Mouse (Mus musculus) intestine, embryonic 15.5 days (tissue): Measurements from ENCODE around the gene Sacs. TPM values are rescaled to one million over a fixed set of nuclear protein-coding genes. Genes with fewer than 3 reads are reported as not detected.

ENCODE experiments used
- ATAC-seq: fragments of 200-750 bp; cut with Nextera tagmentation; 2 replicates; pipeline ENCODE4 v1.8.0; 2017; ENCODE audit warnings: moderate TSS enrichment, moderate library complexity
- H3K27ac ChIP-seq: fragments of 300-500 bp; sonication (generic); 2 replicates; pipeline ENCODE4 v1.5.1; 2015; ENCODE audit warnings: mild to moderate bottlenecking, inconsistent platforms
- H3K27me3 ChIP-seq: fragments of 300-500 bp; sonication (generic); replicated peaks from 2 replicates; pipeline ENCODE4 v1.6.1; 2015; ENCODE audit warnings: inconsistent platforms
- H3K36me3 ChIP-seq: fragments of 300-500 bp; sonication (generic); 2 replicates; pipeline ENCODE4 v1.6.1; 2015; ENCODE audit warnings: inconsistent platforms
- H3K4me1 ChIP-seq: fragments of 300-500 bp; sonication (generic); replicated peaks from 2 replicates; pipeline ENCODE4 v1.6.1; 2015; ENCODE audit warnings: inconsistent platforms
- H3K4me2 ChIP-seq: fragments of 300-500 bp; sonication (generic); replicated peaks from 2 replicates; pipeline ENCODE4 v1.6.1; 2015; ENCODE audit warnings: mild to moderate bottlenecking, inconsistent platforms
- H3K4me3 ChIP-seq: fragments of 300-500 bp; sonication (generic); replicated peaks from 2 replicates; pipeline ENCODE4 v1.5.1; 2015; ENCODE audit warnings: inconsistent platforms
- H3K9ac ChIP-seq: fragments of 300-500 bp; sonication (generic); 2 replicates; pipeline ENCODE4 v1.6.1; 2015; ENCODE audit warnings: inconsistent platforms
- H3K9me3 ChIP-seq: fragments of 300-500 bp; sonication (generic); 2 replicates; pipeline ENCODE4 v1.6.1; 2016; ENCODE audit warnings: inconsistent platforms
- WGBS: fragments of 180-500 bp; shearing (Covaris S2); methylation state at CpG from one replicate; pipeline ENCODE4 v1.1.7; 2015; 5-methylcytosine and 5-hydroxymethylcytosine counted together
- polyA plus RNA-seq: library from polyadenylated mRNA; unstranded; fragments of >200 nt; fragmentation: Nextera tagmentation; extraction: Ambion mirVana; gene quantifications from 2 replicates; pipeline ENCODE4 v1.2.1, GENCODE M21; 2015

The Sacs gene
- polyA plus RNA-seq, 1 experiment from 2014 or later, result 2.3 TPM

GRCm38 (mm10) chr14:61224387-61225077, 86.3 kb downstream of the Sacs start:
- ATAC-seq, result no peak
- 73% methylated on average over 5 of the region's 5 CpGs for WGBS
- H3K4me1 ChIP-seq, result no peaks in the 10 kb centered on the region
- H3K4me2 ChIP-seq, result no peak overlapping the region
- H3K27me3 ChIP-seq, result no peaks in the 10 kb centered on the region
- no peak overlapping the region for H3K9ac ChIP-seq
- H3K36me3 ChIP-seq, result no peaks in the 10 kb centered on the region
- H3K4me3 ChIP-seq, result no peak overlapping the region
- H3K9me3 ChIP-seq, result no peaks in the 10 kb centered on the region
- H3K27ac ChIP-seq, result no peak overlapping the region

GRCm38 (mm10) chr14:61226151-61226550, 87.9 kb downstream of the Sacs start:
- Histone ChIP-seq H3K4me3 (no peak overlapping the region), H3K36me3 (no peaks in the 10 kb centered on the region), H3K4me1 (no peaks in the 10 kb centered on the region), H3K27me3 (no peaks in the 10 kb centered on the region), H3K9ac (no peak overlapping the region), H3K4me2 (no peak overlapping the region), H3K27ac (no peak overlapping the region), H3K9me3 (no peaks in the 10 kb centered on the region)
- no peak for ATAC-seq
- WGBS, result 74% methylated on average over 1 of the region's 1 CpGs

- Histone ChIP-seq H3K4me3 (no peak overlapping the region), H3K9me3 (no peaks in the 10 kb centered on the region), H3K4me2 (no peak overlapping the region), H3K9ac (no peak overlapping the region), H3K4me1 (no peaks in the 10 kb centered on the region), H3K27ac (no peak overlapping the region), H3K36me3 (no peaks in the 10 kb centered on the region), H3K27me3 (no peaks in the 10 kb centered on the region)
- 75% methylated on average over 5 of the region's 5 CpGs for WGBS
- ATAC-seq, result no peak; the same call in 1 of the 2 replicates
Measured at GRCm38 (mm10) chr14:61229763-61230162, 91.5 kb downstream of the Sacs start.

- Histone ChIP-seq H3K9me3 (no peaks in the 10 kb centered on the region), H3K27ac (no peak overlapping the region), H3K4me3 (no peak overlapping the region), H3K9ac (no peak overlapping the region), H3K27me3 (no peaks in the 10 kb centered on the region), H3K4me1 (no peaks in the 10 kb centered on the region), H3K4me2 (no peak overlapping the region), H3K36me3 (no peaks in the 10 kb centered on the region)
- ATAC-seq, result no peak
- 75% methylated on average over 4 of the region's 4 CpGs for WGBS
Measured at GRCm38 (mm10) chr14:61230179-61230578, 91.9 kb downstream of the Sacs start.

GRCm38 (mm10) chr14:61232016-61232568, 93.8 kb downstream of the Sacs start:
- Histone ChIP-seq H3K9me3 (no peaks in the 10 kb centered on the region), H3K27ac (no peak overlapping the region), H3K9ac (no peak overlapping the region), H3K36me3 (no peaks in the 10 kb centered on the region), H3K4me2 (no peak overlapping the region), H3K4me3 (no peak overlapping the region), H3K27me3 (no peaks in the 10 kb centered on the region), H3K4me1 (no peaks in the 10 kb centered on the region)
- 68% methylated on average over 13 of the region's 13 CpGs for WGBS
- ATAC-seq, result no peak

GRCm38 (mm10) chr14:61235846-61236474, 97.7 kb downstream of the Sacs start:
- Histone ChIP-seq H3K4me1 (no peaks in the 10 kb centered on the region), H3K4me2 (no peak overlapping the region), H3K27ac (no peak overlapping the region), H3K27me3 (no peaks in the 10 kb centered on the region), H3K9ac (no peak overlapping the region), H3K36me3 (no peaks in the 10 kb centered on the region), H3K4me3 (no peak overlapping the region), H3K9me3 (no peaks in the 10 kb centered on the region)
- ATAC-seq, result no peak
- WGBS, result 51% methylated on average over 5 of the region's 5 CpGs

GRCm38 (mm10) chr14:61237101-61237654, 98.9 kb downstream of the Sacs start:
- Histone ChIP-seq H3K4me1 (no peaks in the 10 kb centered on the region), H3K27me3 (no peaks in the 10 kb centered on the region), H3K36me3 (no peaks in the 10 kb centered on the region), H3K27ac (no peak overlapping the region), H3K4me3 (no peak overlapping the region), H3K9me3 (no peaks in the 10 kb centered on the region), H3K4me2 (no peak overlapping the region), H3K9ac (no peak overlapping the region)
- WGBS, result 35% methylated on average over 4 of the region's 4 CpGs
- ATAC-seq, result no peak

GRCm38 (mm10) chr14:61238751-61239150, 100.5 kb downstream of the Sacs start:
- H3K9ac ChIP-seq, result no peak overlapping the region
- H3K9me3 ChIP-seq, result no peaks in the 10 kb centered on the region
- H3K27me3 ChIP-seq, result no peaks in the 10 kb centered on the region
- H3K4me3 ChIP-seq, result no peak overlapping the region
- 45% methylated on average over 9 of the region's 9 CpGs for WGBS
- H3K4me1 ChIP-seq, result no peaks in the 10 kb centered on the region
- no peak for ATAC-seq
- no peak overlapping the region for H3K27ac ChIP-seq
- no peak overlapping the region for H3K4me2 ChIP-seq
- no peaks in the 10 kb centered on the region for H3K36me3 ChIP-seq

- H3K4me3 ChIP-seq, result no peak overlapping the region
- no peaks in the 10 kb centered on the region for H3K36me3 ChIP-seq
- no peak overlapping the region for H3K9ac ChIP-seq
- H3K27ac ChIP-seq, result no peak overlapping the region
- H3K27me3 ChIP-seq, result no peaks in the 10 kb centered on the region
- no peak for ATAC-seq
- H3K4me2 ChIP-seq, result no peak overlapping the region
- 35% methylated on average over 6 of the region's 6 CpGs for WGBS
- no peaks in the 10 kb centered on the region for H3K4me1 ChIP-seq
- no peaks in the 10 kb centered on the region for H3K9me3 ChIP-seq
Measured at GRCm38 (mm10) chr14:61242611-61243010, 104.4 kb downstream of the Sacs start.

GRCm38 (mm10) chr14:61246444-61246843, 108.2 kb downstream of the Sacs start:
- H3K4me3 ChIP-seq, result no peak overlapping the region
- H3K9me3 ChIP-seq, result peaks cover 5% of the 10 kb centered on the region; the same call in 1 of the 2 replicates
- no peak overlapping the region for H3K27ac ChIP-seq
- 81% methylated on average over 3 of the region's 3 CpGs for WGBS
- ATAC-seq, result no peak
- H3K9ac ChIP-seq, result no peak overlapping the region
- no peaks in the 10 kb centered on the region for H3K36me3 ChIP-seq
- H3K4me1 ChIP-seq, result no peaks in the 10 kb centered on the region
- H3K4me2 ChIP-seq, result no peak overlapping the region
- H3K27me3 ChIP-seq, result no peaks in the 10 kb centered on the region

- no peak for ATAC-seq
- H3K9ac ChIP-seq, result no peak overlapping the region
- 83% methylated on average over 14 of the region's 15 CpGs for WGBS
- peaks cover 5% of the 10 kb centered on the region; the same call in 1 of the 2 replicates for H3K9me3 ChIP-seq
- no peaks in the 10 kb centered on the region for H3K27me3 ChIP-seq
- no peaks in the 10 kb centered on the region for H3K4me1 ChIP-seq
- no peak overlapping the region for H3K27ac ChIP-seq
- no peak overlapping the region for H3K4me2 ChIP-seq
- no peaks in the 10 kb centered on the region for H3K36me3 ChIP-seq
- no peak overlapping the region for H3K4me3 ChIP-seq
Measured at GRCm38 (mm10) chr14:61252596-61253388, 114.5 kb downstream of the Sacs start.

- Histone ChIP-seq H3K27me3 (no peaks in the 10 kb centered on the region), H3K9me3 (no peaks in the 10 kb centered on the region), H3K4me3 (no peak within 1 kb of the TSS), H3K36me3 (no peaks in the 10 kb centered on the region), H3K9ac (no peak within 1 kb of the TSS), H3K4me2 (no peak within 1 kb of the TSS), H3K27ac (no peak within 1 kb of the TSS), H3K4me1 (no peaks in the 10 kb centered on the region)
- WGBS, result 48% methylated on average over 11 of the region's 11 CpGs
- no peak for ATAC-seq
Measured at GRCm38 (mm10) chr14:61258352-61258751, 120.1 kb downstream of the Sacs start, which contains the start of gene Sgcg. Gene Sgcg (minus strand): TSS chr14:61258490.
